Mouse (Mus musculus): ENCODE data around the gene Rasgef1b. TPM values are rescaled to one million over a fixed set of nuclear protein-coding genes. Genes with fewer than 3 reads are reported as not detected.
A peak's percentile ranks its signal among the peaks of the same experiment; 100 is the strongest.

Gene Rasgef1b
- polyA plus RNA-seq, 1 experiment from 2014 or later, result 75.6 TPM

- H3K36me3 ChIP-seq (ENCODE audit: control insufficient read depth, insufficient read depth, low read length), result no peaks in the 10 kb centered on the region
- ATAC-seq (ENCODE audit: low FRiP score, low TSS enrichment) (no peak), DNase-seq (no peak)
- no peak overlapping the region for H3K9ac ChIP-seq (replicated peaks; ENCODE audit: low read length)
- 86% methylated on average over 6 of the region's 6 CpGs for WGBS
- H3K4me3 ChIP-seq (replicated peaks; ENCODE audit: low read depth, low read length), result no peak overlapping the region
- 0 out of 2 replicates have a peak, but pooled peaks cover 2% of the 10 kb centered on the region for H3K4me1 ChIP-seq (ENCODE audit: control insufficient read depth, insufficient read depth, low read length)
- no peak overlapping the region for H3K27ac ChIP-seq (replicated peaks; ENCODE audit: low read depth, low read length)
- H3K4me2 ChIP-seq (ENCODE audit: low read length), result no peak overlapping the region
- no peaks in the 10 kb centered on the region for H3K9me3 ChIP-seq (ENCODE audit: control insufficient read depth, low read length)
- no peaks in the 10 kb centered on the region for H3K27me3 ChIP-seq (ENCODE audit: control insufficient read depth, insufficient read depth, low read length)
Observed at GRCm38 (mm10) chr5:99562096-99562495, 166.8 kb downstream of the Rasgef1b start.

- ATAC-seq (ENCODE audit: low FRiP score, low TSS enrichment), result no peak
- WGBS, result 4% methylated on average over 3 of the region's 3 CpGs
- no peak for DNase-seq
Observed at GRCm38 (mm10) chr5:99559814-99560213, 169.1 kb downstream of the Rasgef1b start.

GRCm38 (mm10) chr5:99558231-99558630, 170.6 kb downstream of the Rasgef1b start:
- 0 out of 2 replicates have a peak, but pooled peaks cover 4% of the 10 kb centered on the region for H3K27me3 ChIP-seq (ENCODE audit: control insufficient read depth, insufficient read depth, low read length)
- 0 out of 2 replicates have a peak, but pooled peaks cover 2% of the 10 kb centered on the region for H3K4me1 ChIP-seq (ENCODE audit: control insufficient read depth, insufficient read depth, low read length)
- no peak overlapping the region for H3K4me2 ChIP-seq (ENCODE audit: low read length)
- DNase-seq (no peak), ATAC-seq (ENCODE audit: low FRiP score, low TSS enrichment) (no peak)
- no peak overlapping the region for H3K27ac ChIP-seq (replicated peaks; ENCODE audit: low read depth, low read length)
- no peaks in the 10 kb centered on the region for H3K9me3 ChIP-seq (ENCODE audit: control insufficient read depth, low read length)
- no peak overlapping the region for H3K4me3 ChIP-seq (replicated peaks; ENCODE audit: low read depth, low read length)
- no peak overlapping the region for H3K9ac ChIP-seq (replicated peaks; ENCODE audit: low read length)
- H3K36me3 ChIP-seq (ENCODE audit: control insufficient read depth, insufficient read depth, low read length), result no peaks in the 10 kb centered on the region
- 20% methylated on average over 9 of the region's 9 CpGs for WGBS

More at GRCm38 (mm10) chr5:99559814-99560213, 169.1 kb downstream of the Rasgef1b start:
- H3K4me1 ChIP-seq (ENCODE audit: control insufficient read depth, insufficient read depth, low read length), result 0 out of 2 replicates have a peak, but pooled peaks cover 2% of the 10 kb centered on the region
- H3K4me2 ChIP-seq (ENCODE audit: low read length), result no peak overlapping the region
- H3K27me3 ChIP-seq (ENCODE audit: control insufficient read depth, insufficient read depth, low read length), result 0 out of 2 replicates have a peak, but pooled peaks cover 4% of the 10 kb centered on the region
- no peaks in the 10 kb centered on the region for H3K9me3 ChIP-seq (ENCODE audit: control insufficient read depth, low read length)
- H3K4me3 ChIP-seq (replicated peaks; ENCODE audit: low read depth, low read length), result no peak overlapping the region
- no peak overlapping the region for H3K9ac ChIP-seq (replicated peaks; ENCODE audit: low read length)
- H3K27ac ChIP-seq (replicated peaks; ENCODE audit: low read depth, low read length), result no peak overlapping the region
- no peaks in the 10 kb centered on the region for H3K36me3 ChIP-seq (ENCODE audit: control insufficient read depth, insufficient read depth, low read length)

GRCm38 (mm10) chr5:99552645-99553044, 176.2 kb downstream of the Rasgef1b start:
- Histone ChIP-seq H3K4me2 (ENCODE audit: low read length) (no peak overlapping the region), H3K9me3 (ENCODE audit: control insufficient read depth, low read length) (no peaks in the 10 kb centered on the region), H3K4me1 (ENCODE audit: control insufficient read depth, insufficient read depth, low read length) (no peaks in the 10 kb centered on the region), H3K9ac (replicated peaks; ENCODE audit: low read length) (no peak overlapping the region), H3K27me3 (ENCODE audit: control insufficient read depth, insufficient read depth, low read length) (0 out of 2 replicates have a peak, but pooled peaks cover 4% of the 10 kb centered on the region), H3K36me3 (ENCODE audit: control insufficient read depth, insufficient read depth, low read length) (no peaks in the 10 kb centered on the region), H3K4me3 (replicated peaks; ENCODE audit: low read depth, low read length) (no peak overlapping the region), H3K27ac (replicated peaks; ENCODE audit: low read depth, low read length) (no peak overlapping the region)
- ATAC-seq (ENCODE audit: low FRiP score, low TSS enrichment) (no peak), DNase-seq (no peak)
- 69% methylated on average over 7 of the region's 7 CpGs for WGBS

GRCm38 (mm10) chr5:99544664-99545494, 184.0 kb downstream of the Rasgef1b start:
- H3K36me3 ChIP-seq (ENCODE audit: control insufficient read depth, insufficient read depth, low read length), result no peaks in the 10 kb centered on the region
- no peak overlapping the region for H3K9ac ChIP-seq (replicated peaks; ENCODE audit: low read length)
- no peak overlapping the region for H3K4me2 ChIP-seq (ENCODE audit: low read length)
- 55% methylated on average over 6 of the region's 6 CpGs for WGBS
- no peaks in the 10 kb centered on the region for H3K9me3 ChIP-seq (ENCODE audit: control insufficient read depth, low read length)
- no peak overlapping the region for H3K27ac ChIP-seq (replicated peaks; ENCODE audit: low read depth, low read length)
- no peak for ATAC-seq (ENCODE audit: low FRiP score, low TSS enrichment)
- no peak for DNase-seq
- H3K27me3 ChIP-seq (ENCODE audit: control insufficient read depth, insufficient read depth, low read length), result no peaks in the 10 kb centered on the region
- no peak overlapping the region for H3K4me3 ChIP-seq (replicated peaks; ENCODE audit: low read depth, low read length)
- H3K4me1 ChIP-seq (ENCODE audit: control insufficient read depth, insufficient read depth, low read length), result peaks cover 31% of the 10 kb centered on the region

GRCm38 (mm10) chr5:99541999-99542765, 186.7 kb downstream of the Rasgef1b start:
- Histone ChIP-seq H3K9me3 (ENCODE audit: control insufficient read depth, low read length) (no peaks in the 10 kb centered on the region), H3K4me3 (replicated peaks; ENCODE audit: low read depth, low read length) (no peak overlapping the region), H3K27me3 (ENCODE audit: control insufficient read depth, insufficient read depth, low read length) (no peaks in the 10 kb centered on the region), H3K36me3 (ENCODE audit: control insufficient read depth, insufficient read depth, low read length) (no peaks in the 10 kb centered on the region), H3K9ac (replicated peaks; ENCODE audit: low read length) (no peak overlapping the region), H3K4me1 (ENCODE audit: control insufficient read depth, insufficient read depth, low read length) (peaks cover 31% of the 10 kb centered on the region), H3K4me2 (ENCODE audit: low read length) (no peak overlapping the region), H3K27ac (replicated peaks; ENCODE audit: low read depth, low read length) (no peak overlapping the region)
- peak; percentile 61 for DNase-seq
- WGBS, result 57% methylated on average over 2 of the region's 2 CpGs
- ATAC-seq (ENCODE audit: low FRiP score, low TSS enrichment), result peak; percentile 4; the same call in 1 of the 2 replicates

- ATAC-seq (ENCODE audit: low FRiP score, low TSS enrichment), result no peak
- no peaks in the 10 kb centered on the region for H3K9me3 ChIP-seq (ENCODE audit: control insufficient read depth, low read length)
- H3K4me2 ChIP-seq (ENCODE audit: low read length), result no peak overlapping the region
- H3K4me3 ChIP-seq (replicated peaks; ENCODE audit: low read depth, low read length), result no peak overlapping the region
- peaks cover 31% of the 10 kb centered on the region for H3K4me1 ChIP-seq (ENCODE audit: control insufficient read depth, insufficient read depth, low read length)
- DNase-seq, result peak; percentile 67
- H3K27ac ChIP-seq (replicated peaks; ENCODE audit: low read depth, low read length), result no peak overlapping the region
- no peaks in the 10 kb centered on the region for H3K36me3 ChIP-seq (ENCODE audit: control insufficient read depth, insufficient read depth, low read length)
- no peak overlapping the region for H3K9ac ChIP-seq (replicated peaks; ENCODE audit: low read length)
- WGBS, result 26% methylated on average over 11 of the region's 11 CpGs
- H3K27me3 ChIP-seq (ENCODE audit: control insufficient read depth, insufficient read depth, low read length), result no peaks in the 10 kb centered on the region
Observed at GRCm38 (mm10) chr5:99541321-99541895, 187.5 kb downstream of the Rasgef1b start.

GRCm38 (mm10) chr5:99533416-99533815, 195.4 kb downstream of the Rasgef1b start:
- WGBS, result 64% methylated on average over 7 of the region's 7 CpGs
- H3K9me3 ChIP-seq (ENCODE audit: control insufficient read depth, low read length), result no peaks in the 10 kb centered on the region
- no peak overlapping the region for H3K4me2 ChIP-seq (ENCODE audit: low read length)
- H3K9ac ChIP-seq (replicated peaks; ENCODE audit: low read length), result no peak overlapping the region
- no peaks in the 10 kb centered on the region for H3K27me3 ChIP-seq (ENCODE audit: control insufficient read depth, insufficient read depth, low read length)
- no peaks in the 10 kb centered on the region for H3K4me1 ChIP-seq (ENCODE audit: control insufficient read depth, insufficient read depth, low read length)
- no peak overlapping the region for H3K4me3 ChIP-seq (replicated peaks; ENCODE audit: low read depth, low read length)
- DNase-seq, result no peak
- ATAC-seq (ENCODE audit: low FRiP score, low TSS enrichment), result no peak
- H3K27ac ChIP-seq (replicated peaks; ENCODE audit: low read depth, low read length), result no peak overlapping the region
- no peaks in the 10 kb centered on the region for H3K36me3 ChIP-seq (ENCODE audit: control insufficient read depth, insufficient read depth, low read length)

All from midbrain, embryonic 14.5 days (tissue).